ENCODE assay signal across 31 mouse cellular contexts in genomic region chr10:122410791-122411190, GRCm38 (mm10). TPM values are rescaled to one million over a fixed set of nuclear protein-coding genes. Genes with fewer than 3 reads are reported as not detected.
A peak's percentile ranks its signal among the peaks of the same experiment; 100 is the strongest.
DNase-seq lines count a peak whose midpoint lies in the region; ATAC-seq and TF ChIP-seq lines count a peak whose summit lies in the region.
"Had no signal": no experiment of that assay in that cellular context is flagged by ENCODE, and none has a peak within 500 bp of the region (broad histone marks: within the 10 kb centered on the region; RNA-seq: fewer than 3 reads in every experiment).

No protein-coding gene starts in this region.

- H3K4me2 ChIP-seq in kidney, postnatal 0 days (ENCODE audit: low read length) = no peak overlapping the region
- H3K4me2 ChIP-seq: heart, embryonic 12.5 days; hindbrain, embryonic 14.5 days; limb, embryonic 13.5 days; liver, embryonic 13.5 days; midbrain, embryonic 12.5 days; neural tube, embryonic 12.5 days had no signal

- no peak for ATAC-seq in kidney, postnatal 0 days (replicated peaks; ENCODE audit: low FRiP score, low read depth)
- ATAC-seq: forebrain, embryonic 16.5 days; intestine, postnatal 0 days; lung, postnatal 0 days had no signal

- no peaks in the 10 kb centered on the region for H3K27me3 ChIP-seq in kidney, postnatal 0 days (ENCODE audit: insufficient read depth, low read length)
- H3K27me3 ChIP-seq: heart, embryonic 12.5 days; limb, embryonic 13.5 days; liver, embryonic 13.5 days; megakaryocyte, embryonic 14.5 days; midbrain, embryonic 12.5 days; neural tube, embryonic 12.5 days had no signal

- no peaks in the 10 kb centered on the region for H3K4me1 ChIP-seq in kidney, postnatal 0 days (replicated peaks; ENCODE audit: insufficient read depth, low read length)
- H3K4me1 ChIP-seq in ES-E14 (ENCODE audit: control insufficient read depth in 2 of 2, insufficient read depth in 2 of 2, low read length in 2 of 2, poor library complexity in 1 of 2) = peaks cover 2 to 6% of the 10 kb centered on the region in 2 experiments; a peak in 3 of 4 replicates
- H3K4me1 ChIP-seq: heart, embryonic 12.5 days; limb, embryonic 13.5 days; liver, embryonic 13.5 days; megakaryocyte, embryonic 14.5 days; midbrain, embryonic 12.5 days; neural tube, embryonic 12.5 days had no signal

- in situ Hi-C loops in ES-E14 (cut with MboI; ENCODE audit: low sequenced_read_pairs in 2 of 2, unreplicated experiment in 2 of 2) = no loop called here

- peak; percentile 19 for DNase-seq in embryo, embryonic 10.5 days (ENCODE audit: low spot score)
- no peak for DNase-seq in embryo, embryonic 9.5 days (ENCODE audit: extremely low spot score)
- DNase-seq in kidney, postnatal 0 days (ENCODE audit: low spot score) = peak; percentile 44
- no peak for DNase-seq in kidney, postnatal 10 days
- peak; percentile 22 for DNase-seq in ES-E14 (ENCODE audit: low read depth, low spot score)
- DNase-seq in ZHBTc4 (ENCODE audit: low read depth, low spot score) = peak; percentile 48
- DNase-seq in retina, embryonic 14.5 days (ENCODE audit: low spot score) = no peak
- DNase-seq: B cell, adult 2 months; cerebellum, adult 11 months; cerebellum, adult 9-11 months; gastrocnemius, adult 2 months; gastrocnemius, postnatal 36 days; heart, adult 2 months; liver, embryonic 13.5 days; lung, adult 18-20 months; lung, postnatal 4 days; right cerebral cortex, postnatal 4 days; thymus, postnatal 4 days had no signal

- H3K36me3 ChIP-seq in kidney, postnatal 0 days (ENCODE audit: insufficient read depth, low read length) = no peaks in the 10 kb centered on the region
- no peaks in the 10 kb centered on the region for H3K36me3 ChIP-seq in ES-E14 (ENCODE audit: control insufficient read depth, insufficient read depth, low read length, poor library complexity, severe bottlenecking)
- H3K36me3 ChIP-seq: G1E; heart, embryonic 12.5 days; limb, embryonic 13.5 days; liver, embryonic 13.5 days; midbrain, embryonic 12.5 days; neural tube, embryonic 12.5 days had no signal

- H3K4me3 ChIP-seq in kidney, postnatal 0 days (replicated peaks; ENCODE audit: low read depth, low read length) = no peak overlapping the region
- no peak overlapping the region for H3K4me3 ChIP-seq in ES-E14 (ENCODE audit: insufficient read depth in 1 of 2, low read depth in 1 of 2, low read length in 2 of 2, poor library complexity in 1 of 2, severe bottlenecking in 1 of 2)
- H3K4me3 ChIP-seq: erythroblast, embryonic 14.5 days; gastrocnemius, adult 2 months; heart, adult 2 months; heart, embryonic 12.5 days; limb, embryonic 13.5 days; liver, embryonic 13.5 days; megakaryocyte, embryonic 14.5 days; midbrain, embryonic 12.5 days; myocyte; neural tube, embryonic 12.5 days had no signal

- H3K9me3 ChIP-seq in kidney, postnatal 0 days (replicated peaks; ENCODE audit: low read length) = no peaks in the 10 kb centered on the region
- H3K9me3 ChIP-seq in ES-E14 (ENCODE audit: control insufficient read depth, insufficient read depth, low read depth, low read length) = no peaks in the 10 kb centered on the region
- H3K9me3 ChIP-seq: heart, embryonic 12.5 days; limb, embryonic 13.5 days; liver, embryonic 13.5 days; midbrain, embryonic 12.5 days; neural tube, embryonic 12.5 days had no signal

- TF ChIP-seq CTCF in kidney, postnatal 0 days (IDR thresholded peaks at IDR 0.05; ENCODE audit: low read depth) = no peak

- WGBS in kidney, postnatal 0 days = 18% methylated on average over 2 of the region's 2 CpGs

- H3K27ac ChIP-seq in kidney, postnatal 0 days = no peak overlapping the region
- peak overlapping the region; percentile 31; the same call in 1 of the 2 replicates for H3K27ac ChIP-seq in ES-E14 (ENCODE audit: insufficient read depth, low read depth, low read length, poor library complexity, severe bottlenecking)
- H3K27ac ChIP-seq: gastrocnemius, adult 2 months; heart, adult 2 months; hindbrain, embryonic 14.5 days; limb, embryonic 13.5 days; liver, embryonic 13.5 days; midbrain, embryonic 12.5 days; neural tube, embryonic 12.5 days had no signal

- no peak overlapping the region for H3K9ac ChIP-seq in kidney, postnatal 0 days (ENCODE audit: low read depth, low read length)
- H3K9ac ChIP-seq in ES-E14 (ENCODE audit: insufficient read depth, low read depth, low read length, poor library complexity, severe bottlenecking) = no peak overlapping the region
- H3K9ac ChIP-seq: heart, embryonic 12.5 days; hindbrain, embryonic 14.5 days; limb, embryonic 13.5 days; liver, embryonic 13.5 days; midbrain, embryonic 12.5 days; neural tube, embryonic 12.5 days had no signal

TF ChIP-seq in ES-E14, 5 proteins besides CTCF, POLR2A, EP300 and RAD21:
- no peak for TF ChIP-seq CHD2 (IDR thresholded peaks at IDR 0.05; ENCODE audit: low read depth, low read length)
- TF ChIP-seq MAFK (IDR thresholded peaks at IDR 0.05; ENCODE audit: insufficient read depth, low read depth, low read length) = no peak
- TF ChIP-seq HCFC1 (IDR thresholded peaks at IDR 0.05; ENCODE audit: borderline replicate concordance, insufficient read depth, low read length) = no peak
- no peak for TF ChIP-seq ZNF384 (IDR thresholded peaks at IDR 0.05; ENCODE audit: low read depth, low read length)
- TF ChIP-seq ZC3H11A (IDR thresholded peaks at IDR 0.05; ENCODE audit: borderline replicate concordance, low read depth, low read length) = no peak

RNA-seq across cellular contexts. Expression of gene Avpr1a, which starts 37.5 kb away (rescaled TPM):
- polyA plus RNA-seq in kidney, postnatal 0 days (2015; fragmentation: Nextera tagmentation; extraction: Ambion mirVana) = 7.8 and 8.5 TPM in 2 replicates
- 0.21 and 0.40 TPM in 2 replicates for total RNA-seq in ES-E14 (2012; rRNA removed)
- total RNA-seq: hematopoietic stem cell, adult 5-6 weeks had no signal
- polyA plus RNA-seq: erythroblast, embryonic 14.5 days; G1E had no signal

Comparison
In these comparisons a context has a peak if more than half of its experiments do, and no peak if none do; other contexts are left out.
1. DNase-seq: peak in embryo, embryonic 10.5 days (single experiment), kidney, postnatal 0 days (single experiment), ES-E14 (single experiment) and ZHBTc4 (single experiment); none in embryo, embryonic 9.5 days (single experiment), kidney, postnatal 10 days (single experiment) and retina, embryonic 14.5 days (single experiment).